Mouse (Mus musculus): ENCODE measurements around the gene Ucp1.

Ucp1 gene

GRCm38 (mm10) chr8:83322374-83322773 lies 32.2 kb downstream of the Ucp1 start:
- in situ Hi-C loops (cut with MboI; ENCODE audit: low pct_unique_long_range_greater_than_20kb in 1 of 2, low sequenced_read_pairs in 2 of 2, unreplicated experiment in 1 of 2) = no loop called here

DNA sequence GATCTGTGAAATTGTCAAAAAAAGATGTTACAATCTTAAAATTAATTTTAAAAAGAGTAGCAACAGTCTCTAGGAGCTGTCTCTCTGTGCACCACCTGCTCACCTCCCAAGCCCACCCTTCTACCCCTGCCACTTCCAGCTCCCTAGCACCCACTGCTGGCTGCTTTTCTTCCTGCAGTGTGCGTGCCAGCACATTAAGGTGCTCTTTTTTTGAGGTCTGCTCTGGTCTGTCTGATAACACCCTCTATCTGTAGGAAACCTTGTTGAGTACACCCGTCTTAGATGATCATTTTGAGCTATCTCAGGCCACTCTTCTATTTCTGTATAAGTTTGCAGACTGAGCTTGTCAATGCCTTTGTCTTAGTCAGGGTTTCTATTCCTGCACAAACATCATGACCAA lies 32.9 kb downstream of the Ucp1 start:
- in situ Hi-C loops (cut with MboI; ENCODE audit: low pct_unique_long_range_greater_than_20kb in 1 of 2, low sequenced_read_pairs in 2 of 2, unreplicated experiment in 1 of 2) = no loop called here

DNA sequence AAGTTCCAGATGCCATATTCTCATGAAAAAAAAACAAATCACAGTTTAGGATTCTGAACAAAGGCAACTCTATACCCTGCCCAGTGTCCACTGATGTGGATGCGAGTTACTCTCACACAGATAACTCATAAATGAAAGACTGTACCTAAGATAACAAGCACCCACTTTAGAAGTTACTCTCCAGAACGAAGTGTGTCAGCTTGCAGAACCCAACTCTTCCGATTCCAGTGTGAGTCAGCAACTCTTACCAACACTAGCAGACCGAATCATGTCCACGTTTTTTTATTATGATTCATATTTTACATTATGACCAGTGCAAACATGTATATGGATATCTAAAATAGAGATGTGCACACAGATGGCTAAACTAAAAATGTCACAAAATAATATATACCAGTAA lies 37.7 kb downstream of the Ucp1 start:
- in situ Hi-C loops (cut with MboI; ENCODE audit: low pct_unique_long_range_greater_than_20kb in 1 of 2, low sequenced_read_pairs in 2 of 2, unreplicated experiment in 1 of 2) = no loop called here

DNA sequence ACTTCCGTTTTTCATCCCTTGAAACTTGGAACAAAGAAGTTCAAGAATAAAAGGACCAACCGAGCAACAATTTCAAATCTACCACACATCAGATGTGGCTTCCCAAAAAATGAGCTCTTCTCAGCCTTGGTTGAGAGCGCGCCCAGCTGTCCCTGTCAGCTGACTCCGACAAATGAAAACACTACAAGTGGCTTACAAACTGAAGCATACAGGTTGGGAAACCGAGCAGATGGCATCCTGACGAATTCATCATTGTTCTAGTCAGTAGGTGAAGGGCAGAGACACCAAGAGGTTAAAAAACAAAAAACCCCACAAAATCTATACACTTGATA lies 41.4 kb downstream of the Ucp1 start:
- in situ Hi-C loops (cut with MboI; ENCODE audit: low pct_unique_long_range_greater_than_20kb in 1 of 2, low sequenced_read_pairs in 2 of 2, unreplicated experiment in 1 of 2) = no loop called here

DNA sequence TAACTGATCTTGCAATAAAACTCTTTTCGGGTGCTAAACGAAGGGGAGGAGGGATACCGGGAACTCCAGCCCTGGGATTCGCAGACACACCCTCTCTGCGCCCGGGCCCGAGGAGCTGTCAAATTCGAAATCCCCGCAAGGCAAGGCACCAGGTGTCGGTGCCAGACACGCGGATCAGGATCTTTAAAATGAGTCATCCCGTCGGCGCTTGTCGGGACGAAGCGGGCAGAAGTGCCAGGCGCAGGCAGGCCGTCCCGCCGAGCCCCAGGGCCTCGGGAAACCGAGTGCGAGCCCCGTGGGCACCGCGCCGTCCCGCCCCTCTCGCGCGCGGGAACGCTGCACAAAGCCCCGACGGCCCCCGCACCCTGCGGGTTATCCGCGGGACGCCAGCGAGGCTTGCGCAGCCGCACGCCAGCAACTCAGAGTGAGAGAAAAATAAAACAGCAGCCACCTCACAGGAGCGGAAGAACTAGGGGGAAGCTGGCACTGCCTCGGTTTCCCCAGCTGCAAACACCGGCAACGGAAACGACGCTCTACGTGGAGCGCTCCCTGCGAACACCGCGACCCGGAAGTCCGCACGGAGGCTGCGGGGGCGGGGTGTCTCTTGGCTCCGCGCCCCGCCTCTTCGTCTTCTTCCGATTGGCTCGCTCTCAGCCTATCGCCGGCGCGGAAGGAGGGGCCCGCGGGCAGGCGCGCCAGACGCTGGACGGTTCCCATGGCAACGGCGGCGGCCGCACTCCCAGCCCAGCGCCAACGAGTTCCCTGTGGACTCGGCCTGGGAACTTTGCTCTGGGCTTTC lies 41.9 kb downstream of the Ucp1 start, which contains the start of gene Elmod2:
TSS of gene Elmod2 (minus strand) at position 588 of the 799 bp plus-strand sequence.
- in situ Hi-C loops (cut with MboI; ENCODE audit: low pct_unique_long_range_greater_than_20kb in 1 of 2, low sequenced_read_pairs in 2 of 2, unreplicated experiment in 1 of 2) = no loop called here

DNA sequence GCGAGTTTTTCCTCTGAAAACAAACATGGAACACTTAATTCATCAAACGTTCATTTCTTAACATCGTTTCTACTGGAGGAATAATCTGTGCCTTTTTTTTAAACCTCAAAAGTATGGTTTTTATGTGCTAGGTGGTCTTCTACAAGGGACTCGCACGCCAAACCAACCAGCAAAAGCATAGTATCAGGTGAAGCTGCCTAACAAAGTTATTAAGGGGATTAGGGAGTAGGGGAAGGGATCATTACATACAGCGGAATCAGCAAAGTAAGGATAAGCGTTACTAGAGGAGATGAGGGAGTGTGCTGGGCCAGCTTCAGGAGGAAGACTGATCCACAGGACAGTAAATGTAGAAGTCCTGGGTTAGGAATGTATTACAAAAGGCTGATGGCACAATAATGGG lies 42.7 kb downstream of the Ucp1 start:
- in situ Hi-C loops (cut with MboI; ENCODE audit: low pct_unique_long_range_greater_than_20kb in 1 of 2, low sequenced_read_pairs in 2 of 2, unreplicated experiment in 1 of 2) = no loop called here

DNA sequence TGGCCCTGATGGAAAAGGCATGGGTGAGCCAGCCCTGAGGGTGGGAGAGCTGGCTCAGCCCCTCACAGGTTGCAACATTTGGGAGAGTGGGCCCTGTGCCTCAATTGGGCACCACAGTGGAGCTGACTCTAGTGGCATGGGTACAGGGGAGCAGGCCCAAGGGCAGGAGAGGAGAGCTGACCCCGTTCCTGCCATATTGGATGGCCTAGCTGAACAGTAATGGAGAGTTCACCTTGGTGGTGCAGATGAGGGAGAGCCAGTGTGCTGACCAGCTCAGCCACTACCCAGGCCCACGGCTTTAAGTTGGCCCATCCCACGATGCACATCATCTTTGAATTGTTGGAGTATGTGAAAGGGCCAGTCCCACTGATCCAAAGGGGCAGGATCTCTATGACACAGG lies 51.9 kb downstream of the Ucp1 start:
- in situ Hi-C loops (cut with MboI; ENCODE audit: low pct_unique_long_range_greater_than_20kb in 1 of 2, low sequenced_read_pairs in 2 of 2, unreplicated experiment in 1 of 2) = no loop called here

DNA sequence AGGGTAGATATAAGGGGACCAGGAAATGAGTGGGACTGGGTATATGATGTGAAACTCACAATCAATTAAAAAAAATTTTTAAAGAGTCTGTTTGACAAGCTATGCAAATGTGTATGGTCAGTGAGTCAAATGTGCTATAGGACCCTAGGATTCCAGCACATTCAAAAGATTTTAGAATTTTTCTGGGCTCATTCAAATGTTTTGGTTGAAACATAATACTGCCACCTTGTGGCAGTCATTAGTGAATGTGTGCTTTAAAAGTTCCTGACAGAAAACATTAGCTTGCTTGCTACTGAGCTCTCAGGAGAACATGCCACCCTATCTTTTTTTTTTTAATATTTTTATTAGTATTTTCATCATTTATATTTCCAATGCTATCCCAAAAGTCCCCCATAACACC lies 52.5 kb downstream of the Ucp1 start:
- in situ Hi-C loops (cut with MboI; ENCODE audit: low pct_unique_long_range_greater_than_20kb in 1 of 2, low sequenced_read_pairs in 2 of 2, unreplicated experiment in 1 of 2) = no loop called here

Data from mouse embryonic stem cell (cell line).